Mouse (Mus musculus) ES-CJ7 (cell line): ENCODE measurements at regions not wholly inside any gene's neighbourhood (a gene's known extent, or its start where the extent isn't known, plus 50 kb on each side); places are given as distances from the start of the nearest gene placed in this dataset.
A peak's percentile ranks its signal among the peaks of the same experiment; 100 is the strongest.
"Not testable (repeated sequence)": the region's sequence is repeated elsewhere in the genome, so short reads cannot be mapped to it uniquely, and the experiment has no call there.

ENCODE experiments used
- DNase-seq: peaks from one replicate; pipeline ENCODE4 v3.0.0; 2011; ENCODE audit warnings: low read depth, low spot score

- DNase-seq = no peak
These were observed 145.5 kb downstream of the Tsen15 start for GRCm38 (mm10) chr1:152241026-152241425.

- DNase-seq = no peak
These were observed 147.1 kb downstream of the Tsen15 start for GRCm38 (mm10) chr1:152239376-152239775.

DNA sequence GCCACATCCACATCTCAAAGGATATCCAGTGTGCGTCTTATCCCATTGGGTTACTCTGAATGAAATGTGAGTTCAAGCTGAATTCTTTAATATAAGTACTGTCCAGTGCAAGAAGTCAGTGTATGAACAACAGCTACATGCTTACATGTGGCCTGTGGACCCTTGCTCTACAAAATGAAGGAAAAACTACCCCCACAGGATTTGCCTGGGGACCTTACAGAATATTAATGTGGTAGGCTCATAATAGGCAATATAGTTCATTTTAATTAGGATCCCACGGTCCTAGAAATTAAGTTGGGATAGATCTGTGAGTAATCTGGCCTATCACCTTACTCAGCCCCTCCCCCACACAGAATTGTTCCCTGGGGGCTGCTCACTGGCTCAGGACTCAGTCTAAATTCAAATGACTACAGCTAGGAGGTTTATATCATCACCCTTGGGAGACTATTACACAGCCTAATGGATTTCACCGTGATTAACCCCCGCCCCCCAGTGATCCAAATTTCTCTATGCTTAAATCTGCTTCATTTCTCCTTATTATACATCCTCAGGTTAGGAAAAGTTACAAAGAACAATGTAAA, 145.4 kb upstream of the 1700025G04Rik start:
- no peak for DNase-seq

DNA sequence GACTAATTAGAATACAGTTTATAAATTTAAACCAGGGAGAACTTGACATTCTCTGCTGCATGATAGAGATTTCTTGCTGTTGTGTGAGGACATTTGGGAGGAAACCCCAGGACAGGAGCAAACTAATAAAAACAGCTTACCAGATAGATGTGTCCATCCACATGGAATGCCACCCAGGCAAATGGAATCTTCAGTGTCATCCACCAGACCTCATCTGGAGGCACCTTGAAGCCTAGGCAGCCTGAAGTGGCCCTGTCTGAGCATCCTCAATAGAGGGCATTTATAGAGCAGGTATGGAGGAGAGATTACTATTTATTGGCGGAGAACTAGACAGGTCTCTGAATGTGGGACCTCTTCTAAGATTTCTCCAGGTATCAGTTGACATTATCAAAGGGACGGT, 144.8 kb upstream of the 1700025G04Rik start:
- DNase-seq = no peak

- DNase-seq = peak; percentile 24
These were observed 141.8 kb upstream of the 1700025G04Rik start for GRCm38 (mm10) chr1:152231717-152232202.

DNA sequence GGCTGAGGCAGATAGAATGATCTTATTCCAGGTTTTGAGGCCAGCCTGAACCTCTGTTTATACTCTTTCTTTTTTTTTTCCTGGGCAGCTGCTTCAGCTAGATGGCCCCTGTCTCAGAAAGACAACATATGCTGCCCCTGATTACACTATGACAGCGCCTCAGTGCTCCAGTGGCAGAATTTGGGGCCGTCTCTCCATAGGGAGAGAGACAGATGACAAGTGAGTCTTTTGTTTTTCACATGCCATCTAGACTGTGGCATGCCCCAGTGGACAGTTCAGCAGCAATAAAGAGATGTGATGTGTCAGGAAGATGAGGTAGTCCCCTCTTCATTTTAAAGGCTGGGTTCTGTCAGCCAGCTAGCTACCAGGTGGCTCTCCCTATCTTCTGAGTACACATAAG, 139.8 kb upstream of the 1700025G04Rik start:
- no peak for DNase-seq

- no peak for DNase-seq
These were observed 136.1 kb upstream of the 1700025G04Rik start for GRCm38 (mm10) chr1:152226049-152226448.

DNA sequence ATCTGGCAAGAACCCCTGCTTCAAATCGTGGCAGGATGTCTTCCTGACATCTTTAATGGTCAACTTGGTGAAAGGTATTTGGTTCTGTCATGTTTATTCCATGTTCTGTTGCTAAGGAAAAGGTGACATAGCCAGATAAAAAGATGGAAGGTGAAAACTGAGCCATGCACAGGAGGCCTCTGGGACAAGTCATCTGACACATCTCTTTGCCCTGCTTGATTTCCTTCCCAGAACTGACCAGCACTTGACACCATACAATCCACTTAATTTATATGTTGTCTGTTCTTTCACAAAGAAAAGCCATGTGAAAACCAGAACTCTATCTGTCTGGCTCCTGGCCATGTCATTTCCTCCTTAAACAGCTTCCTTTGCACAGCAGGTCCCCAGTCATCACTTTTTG, 133.7 kb upstream of the 1700025G04Rik start:
- DNase-seq = no peak

- peak; percentile 28 for DNase-seq
These were observed 131.1 kb upstream of the 1700025G04Rik start for GRCm38 (mm10) chr1:152220804-152221565.

DNA sequence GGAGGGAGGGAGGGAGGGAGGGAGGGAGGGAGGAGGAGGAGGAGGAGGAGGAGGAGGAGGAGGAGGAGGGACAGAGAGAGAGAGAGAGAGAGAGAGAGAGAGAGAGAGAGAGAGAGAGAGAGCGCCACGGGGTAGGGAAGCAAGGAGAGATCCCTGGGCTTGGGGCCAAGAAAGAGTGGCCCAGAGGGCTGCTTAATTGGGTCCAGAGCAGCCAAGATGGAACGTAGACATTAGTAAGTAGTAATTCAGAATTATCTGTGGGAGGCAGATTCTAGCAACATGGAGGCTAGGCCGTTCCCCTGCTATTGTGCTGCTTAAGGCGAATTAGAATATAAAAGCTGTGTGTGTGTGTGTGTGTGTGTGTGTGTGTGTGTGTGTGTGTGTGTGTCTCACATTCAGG, 129.8 kb upstream of the 1700025G04Rik start:
- DNase-seq = not testable (repeated sequence)

- DNase-seq = no peak
These were observed 127.5 kb upstream of the 1700025G04Rik start for GRCm38 (mm10) chr1:152217404-152217803.

DNA sequence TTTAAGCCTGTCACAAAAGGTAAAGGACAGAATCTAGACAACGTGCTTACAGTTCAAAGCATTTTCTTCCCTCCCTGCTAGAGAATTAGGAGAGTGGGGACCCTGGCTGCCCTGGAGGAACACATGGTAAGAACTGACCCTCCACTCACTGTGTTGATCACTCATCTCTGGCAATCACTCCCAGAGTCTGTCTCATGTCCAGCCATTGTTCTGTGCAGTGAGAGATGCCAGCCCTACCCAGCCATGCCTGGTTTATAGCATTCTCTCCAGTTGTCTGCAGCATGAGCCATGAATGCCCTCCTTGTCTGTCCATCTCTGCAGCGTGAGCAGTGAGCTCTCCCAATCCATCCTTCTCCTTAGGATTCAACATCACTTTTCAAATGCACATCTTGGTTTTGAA, 124.5 kb upstream of the 1700025G04Rik start:
- no peak for DNase-seq

GRCm38 (mm10) chr1:152203187-152203586, 113.3 kb upstream of the 1700025G04Rik start:
- no peak for DNase-seq

GRCm38 (mm10) chr1:152188700-152189099, 98.8 kb upstream of the 1700025G04Rik start:
- no peak for DNase-seq

- no peak for DNase-seq
These were observed 95.0 kb upstream of the 1700025G04Rik start for GRCm38 (mm10) chr1:152184956-152185355.

- DNase-seq = no peak
These were observed 86.5 kb upstream of the 1700025G04Rik start for GRCm38 (mm10) chr1:152176267-152176970.

DNA sequence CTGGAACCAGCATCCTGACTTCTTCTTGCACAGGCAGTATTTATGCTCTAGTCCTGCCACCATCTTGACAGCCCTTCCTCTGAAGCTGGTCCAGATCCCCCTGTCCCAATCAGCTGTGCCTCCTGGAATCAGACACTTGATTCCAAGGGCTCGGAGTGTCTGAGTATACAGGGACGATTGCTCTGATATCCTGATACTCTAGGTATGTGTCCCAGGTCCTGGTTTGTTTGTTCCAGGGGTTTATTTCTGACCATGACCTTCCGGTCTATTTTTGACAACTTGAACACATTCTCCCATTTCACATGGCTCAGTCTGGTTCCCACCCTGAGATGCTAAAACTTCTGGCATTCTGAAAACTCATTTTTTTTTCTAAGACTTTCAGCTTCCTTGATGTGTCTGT, 85.8 kb upstream of the 1700025G04Rik start:
- DNase-seq = no peak

GRCm38 (mm10) chr1:152174464-152174863, 84.5 kb upstream of the 1700025G04Rik start:
- DNase-seq = no peak

- DNase-seq = no peak
These were observed 81.3 kb upstream of the 1700025G04Rik start for GRCm38 (mm10) chr1:152171034-152171790.

DNA sequence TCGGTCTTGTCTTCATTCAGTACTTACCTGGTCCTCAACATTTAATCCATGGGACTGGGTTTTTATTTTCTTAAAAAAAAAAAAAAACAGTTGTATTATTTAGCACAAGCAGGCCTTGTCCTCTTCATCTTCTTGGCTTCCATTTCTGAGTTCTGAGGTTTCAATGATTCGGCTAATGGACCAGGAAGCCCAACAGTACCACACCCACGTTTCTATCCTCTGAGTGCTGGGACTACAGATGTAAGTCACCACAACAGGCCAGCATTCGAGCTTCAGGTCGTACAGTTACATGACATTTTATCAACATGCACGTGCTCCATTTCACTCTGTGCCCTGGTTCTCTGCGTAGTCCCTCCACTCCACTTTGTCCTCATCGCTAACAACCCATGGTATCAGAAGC, 80.7 kb upstream of the 1700025G04Rik start:
- no peak for DNase-seq

DNA sequence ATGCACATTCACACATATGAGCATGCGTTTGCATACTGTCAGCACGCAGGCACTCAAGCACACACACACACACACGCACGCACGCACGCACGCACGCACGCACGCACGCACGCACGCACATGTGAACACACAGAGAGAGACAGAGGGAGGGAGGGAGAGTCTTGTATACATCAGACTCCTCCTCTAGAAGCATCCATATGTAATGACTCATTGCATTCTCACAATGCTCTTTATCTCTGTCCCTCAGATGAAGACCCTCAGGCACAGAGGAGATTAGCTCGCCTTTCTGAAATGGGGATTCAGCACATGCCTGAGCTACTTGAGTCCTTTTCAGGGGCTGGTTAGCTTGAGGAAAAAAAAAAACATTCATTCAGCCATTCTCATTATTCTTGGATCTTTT, 79.6 kb upstream of the 1700025G04Rik start:
- no peak for DNase-seq

DNA sequence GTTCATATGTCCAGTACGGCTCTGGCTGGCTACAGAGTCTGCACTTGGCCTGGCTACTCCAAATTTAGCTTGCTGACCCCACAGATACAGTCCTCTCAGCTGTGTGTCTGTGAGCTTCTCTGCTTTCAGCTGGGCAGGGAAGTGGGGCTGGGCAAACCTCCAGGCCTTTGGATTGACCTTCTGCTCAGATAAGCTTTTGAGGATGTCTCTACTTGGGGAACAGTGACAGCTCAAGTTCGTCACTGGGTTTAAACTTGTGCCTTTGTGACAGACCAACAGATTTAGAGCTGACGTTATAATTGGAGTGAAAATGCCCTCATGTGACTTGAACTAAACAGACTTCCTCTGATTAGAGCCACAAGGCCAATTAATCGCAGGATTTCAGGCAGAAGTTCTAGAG, 78.4 kb upstream of the 1700025G04Rik start:
- no peak for DNase-seq
